Mouse (Mus musculus) testis, postnatal 10 days (tissue): Measurements from ENCODE around the gene Parva.
A peak's percentile ranks its signal among the peaks of the same experiment; 100 is the strongest.

Experiments
- DNase-seq: peaks from one replicate; pipeline ENCODE4 v3.0.0; 2021; ENCODE audit warnings: low spot score

Parva gene

GRCm38 (mm10) chr7:112603496-112604170, 176.3 kb downstream of the Parva start:
- no peak for DNase-seq

- DNase-seq: no peak
Observed at GRCm38 (mm10) chr7:112604209-112604608, 176.9 kb downstream of the Parva start.

- DNase-seq: no peak
Observed at GRCm38 (mm10) chr7:112614046-112614790, 186.9 kb downstream of the Parva start.

DNA sequence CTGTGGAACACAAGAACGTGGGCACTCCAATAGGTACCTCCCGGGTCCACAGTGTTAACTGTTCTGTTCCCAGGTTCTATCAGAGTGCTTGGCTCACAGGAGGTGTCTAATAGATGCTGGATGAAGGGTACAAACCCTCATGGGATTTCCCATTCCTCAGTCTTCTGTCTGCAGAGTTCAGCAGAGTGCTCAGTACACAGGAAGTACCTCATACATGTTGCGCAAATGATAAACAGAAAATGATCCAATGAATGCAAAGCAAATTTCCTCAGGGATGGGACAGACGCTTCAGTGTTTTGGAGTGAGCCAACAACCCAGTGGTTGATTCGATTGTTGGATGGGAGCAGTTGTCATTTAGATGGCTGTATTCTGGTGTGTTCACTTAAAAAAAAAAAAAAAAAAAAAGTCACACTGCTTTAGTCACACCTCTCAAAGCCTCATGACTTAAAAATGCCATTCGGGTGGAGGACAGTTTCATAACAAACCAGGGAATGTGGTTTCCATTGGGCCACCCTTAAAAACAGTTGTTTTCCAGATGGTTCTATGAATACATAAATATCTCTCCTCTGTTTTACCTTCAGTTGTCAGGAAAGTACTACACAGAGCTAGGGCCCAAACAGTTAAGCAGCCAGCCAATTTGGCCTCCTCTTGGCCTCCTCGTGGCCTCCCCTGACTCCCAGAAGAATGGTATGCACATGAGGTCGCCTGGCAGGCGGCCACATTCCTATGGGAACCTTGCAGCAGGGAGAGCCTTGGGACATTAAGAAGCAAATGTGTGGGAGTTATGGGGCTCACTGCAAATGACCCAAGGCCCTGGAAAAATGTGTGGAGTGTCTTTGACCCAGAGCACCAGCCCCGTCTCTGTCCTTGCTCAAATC, 187.7 kb downstream of the Parva start:
- peak; percentile 74 for DNase-seq

DNA sequence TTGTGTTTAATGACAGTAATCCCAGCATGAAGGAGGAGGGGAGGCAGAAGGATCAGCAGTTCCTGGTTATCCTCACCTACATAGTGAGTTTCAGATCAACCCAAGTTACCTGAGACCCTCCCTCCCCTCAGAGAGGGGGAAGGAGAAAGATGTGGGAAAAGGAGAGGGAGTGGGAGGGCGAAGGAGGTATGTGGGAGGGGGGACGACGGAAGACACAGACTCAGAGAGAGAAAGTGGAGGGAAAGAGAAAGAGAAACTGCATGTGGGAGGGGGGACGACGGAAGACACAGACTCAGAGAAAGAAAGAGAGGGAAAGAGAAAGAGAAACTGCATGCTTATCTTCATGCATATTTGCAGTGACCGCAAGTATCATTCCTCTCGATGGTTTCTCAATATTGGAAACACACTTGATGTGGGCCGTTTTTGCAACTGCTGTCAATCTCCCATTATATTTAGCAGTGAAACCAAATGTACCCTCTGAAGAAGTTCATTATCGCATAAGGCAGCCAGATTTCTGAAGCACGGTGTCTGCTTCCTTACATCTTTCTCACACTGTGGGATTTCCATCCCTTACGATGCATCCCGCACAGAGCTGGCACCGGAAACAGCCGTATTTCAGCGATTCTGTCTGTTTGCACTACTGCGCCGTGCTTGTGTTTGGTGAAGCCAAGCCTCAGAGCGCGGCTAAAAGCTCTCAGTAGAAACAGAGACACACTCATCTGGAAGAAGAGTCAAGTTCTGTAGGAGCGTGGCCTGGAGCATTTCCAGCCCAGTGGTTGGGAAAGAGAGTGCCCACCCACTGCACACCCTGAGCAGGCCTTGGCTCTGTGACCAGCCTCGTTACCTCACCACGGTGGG, 193.2 kb downstream of the Parva start:
- peak; percentile 48 for DNase-seq

- DNase-seq: no peak
Observed at GRCm38 (mm10) chr7:112627481-112627880, 200.2 kb downstream of the Parva start.

GRCm38 (mm10) chr7:112634505-112635213, 207.4 kb downstream of the Parva start:
- DNase-seq: no peak

- no peak for DNase-seq
Observed at GRCm38 (mm10) chr7:112635936-112636335, 208.6 kb downstream of the Parva start.
